Mouse (Mus musculus) subcutaneous adipose tissue, adult 2 months (tissue): ENCODE data around the gene Slc39a12. TPM values are rescaled to one million over a fixed set of nuclear protein-coding genes. Genes with fewer than 3 reads are reported as not detected.

Experiments
- polyA plus RNA-seq: library from polyadenylated mRNA; depleted of rRNA; stranded (reverse); fragments of >200 nt; gene quantifications from 2 replicates; pipeline ENCODE4 v1.2.3, GENCODE M21; 2012; ENCODE audit warnings: low replicate concordance; rRNA removed

Gene Slc39a12
- polyA plus RNA-seq = 0.04 and 0.14 TPM in 2 replicates

GRCm38 (mm10) chr2:14388162-14388561, at the start of gene Slc39a12:
Gene Slc39a12 (plus strand): TSS chr2:14388316.

Other genes with a start within 250 kb of the Slc39a12 start
- 0.03 TPM in 1 of 2 replicates, not detected in the other for gene Tmem236, start 213.8 kb upstream of the Slc39a12 start, polyA plus RNA-seq
- 10.6 and 14.9 TPM in 2 replicates for gene Mrc1, start 158.9 kb upstream of the Slc39a12 start, polyA plus RNA-seq
- 0.96 and 12.7 TPM in 2 replicates for gene Cacnb2, start 214.8 kb downstream of the Slc39a12 start, polyA plus RNA-seq